Mouse (Mus musculus): ENCODE measurements around the gene Ica1.

Gene Ica1

DNA sequence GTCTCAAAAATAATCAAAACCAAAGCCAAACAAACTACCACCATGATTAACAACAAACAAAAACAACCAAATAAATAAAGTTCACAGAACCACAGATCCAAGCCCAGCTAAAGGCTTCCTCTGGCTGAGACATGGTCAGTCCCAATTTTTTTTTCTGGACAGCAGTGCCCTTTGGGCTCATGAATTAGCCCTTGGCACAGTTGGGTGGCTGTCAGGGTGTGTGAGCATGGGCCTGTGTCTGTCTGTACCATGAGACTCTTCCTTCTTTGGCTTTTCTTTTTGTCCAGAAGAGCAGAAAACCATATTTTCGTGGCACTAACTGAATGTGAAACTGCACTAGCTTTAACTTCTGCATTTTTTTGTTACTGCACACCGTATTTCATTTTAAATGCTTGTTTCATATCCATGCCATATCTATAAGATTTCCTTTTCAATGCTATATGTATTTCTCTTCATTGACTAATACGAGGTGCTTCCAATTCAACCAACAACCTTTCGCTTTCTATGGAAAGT lies 34.0 kb downstream of the Ica1 start:
- no peak for DNase-seq (ENCODE audit: low read depth, low spot score)

DNA sequence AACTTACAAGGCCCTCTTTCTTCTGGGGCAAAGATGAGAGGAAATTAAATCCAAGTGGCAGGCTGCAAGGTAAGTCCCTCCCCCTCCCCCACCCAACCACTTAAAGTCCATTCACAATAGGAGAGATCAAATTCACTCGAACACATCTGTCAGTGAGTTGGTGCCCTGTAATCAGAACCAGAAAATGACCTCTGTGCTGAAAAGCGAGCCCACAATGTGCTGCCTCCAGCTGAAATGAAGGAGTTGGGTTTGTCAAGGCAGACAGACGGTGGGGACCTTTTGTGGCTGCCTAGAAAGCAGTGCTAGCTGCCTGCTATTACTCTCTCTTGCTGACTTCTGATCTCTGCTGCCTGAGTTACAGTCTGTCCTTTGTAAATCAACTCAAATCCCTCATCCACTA lies 35.8 kb downstream of the Ica1 start:
- no peak for DNase-seq (ENCODE audit: low read depth, low spot score)

DNA sequence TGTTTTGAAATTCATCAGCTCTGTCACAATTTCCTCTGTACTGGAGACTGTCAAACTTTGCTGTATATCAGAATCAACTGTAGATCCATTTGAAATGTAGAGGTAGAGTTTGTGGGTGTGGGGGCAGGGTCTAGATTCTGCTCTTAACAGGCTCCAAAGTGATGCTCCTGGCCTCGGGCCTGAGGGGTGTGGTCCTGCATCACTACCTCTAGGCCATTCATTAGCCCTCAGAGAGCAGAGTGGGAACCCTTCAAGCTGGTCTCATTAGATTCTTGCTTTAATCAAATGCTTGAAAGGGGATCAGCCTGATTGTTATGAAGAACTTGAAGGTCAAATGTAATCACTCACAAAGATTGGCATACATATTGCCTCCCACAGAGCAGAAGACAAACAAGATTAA lies 36.6 kb downstream of the Ica1 start:
- DNase-seq (ENCODE audit: low read depth, low spot score) = no peak

DNA sequence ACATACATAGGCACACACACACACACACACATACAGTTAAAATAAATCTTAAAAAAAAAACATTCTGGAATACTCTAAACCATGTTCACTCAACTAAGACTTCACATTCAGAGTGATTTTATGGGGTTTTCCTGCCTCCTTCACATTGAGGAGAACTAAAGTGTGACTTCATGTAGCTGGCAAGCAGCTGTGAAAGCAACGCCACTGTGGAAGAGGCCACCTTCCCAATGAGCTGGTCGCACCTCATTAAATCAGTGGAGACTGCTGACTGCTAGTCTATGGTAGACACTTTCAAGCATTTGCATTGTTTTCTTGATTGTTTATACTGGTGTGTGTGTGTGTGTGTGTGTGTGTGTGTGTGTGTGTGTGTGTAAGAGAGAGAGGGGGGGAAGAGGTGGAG lies 38.2 kb downstream of the Ica1 start:
- DNase-seq (ENCODE audit: low read depth, low spot score) = no peak

DNA sequence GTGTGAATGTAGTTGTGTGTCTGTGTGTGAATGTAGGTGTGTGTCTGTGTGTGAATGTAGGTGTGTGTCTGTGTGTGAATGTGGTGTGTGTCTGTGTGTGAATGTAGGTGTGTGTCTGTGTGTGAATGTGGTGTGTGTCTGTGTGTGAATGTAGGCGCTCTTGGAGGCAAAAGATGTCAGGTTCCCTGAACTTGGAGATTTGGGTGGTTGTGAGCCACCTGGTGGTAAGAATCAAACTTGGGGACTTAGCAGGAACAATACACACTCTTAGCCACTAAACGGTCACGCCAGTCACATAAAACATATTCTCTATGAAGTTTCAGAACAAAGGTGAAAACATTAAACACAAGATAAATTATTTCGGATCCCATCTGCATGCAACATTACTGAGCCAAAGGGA lies 39.9 kb downstream of the Ica1 start:
- DNase-seq (ENCODE audit: low read depth, low spot score) = no peak

DNA sequence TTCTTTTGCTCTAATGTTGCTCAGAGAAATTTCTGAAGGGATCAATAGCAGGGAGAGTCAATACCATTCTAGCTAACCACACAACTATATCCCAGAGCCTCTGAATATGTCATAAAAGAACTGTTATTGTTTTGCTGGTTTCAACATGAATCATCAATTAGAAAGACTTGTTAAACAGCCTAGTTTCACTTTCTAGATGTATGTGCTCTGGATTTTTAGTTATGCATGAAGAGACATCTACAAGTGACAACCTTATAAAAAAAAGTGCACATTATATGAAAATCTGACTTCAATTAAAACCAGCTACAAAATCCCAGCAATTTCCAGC lies 41.8 kb downstream of the Ica1 start:
- DNase-seq (ENCODE audit: low read depth, low spot score) = no peak

DNA sequence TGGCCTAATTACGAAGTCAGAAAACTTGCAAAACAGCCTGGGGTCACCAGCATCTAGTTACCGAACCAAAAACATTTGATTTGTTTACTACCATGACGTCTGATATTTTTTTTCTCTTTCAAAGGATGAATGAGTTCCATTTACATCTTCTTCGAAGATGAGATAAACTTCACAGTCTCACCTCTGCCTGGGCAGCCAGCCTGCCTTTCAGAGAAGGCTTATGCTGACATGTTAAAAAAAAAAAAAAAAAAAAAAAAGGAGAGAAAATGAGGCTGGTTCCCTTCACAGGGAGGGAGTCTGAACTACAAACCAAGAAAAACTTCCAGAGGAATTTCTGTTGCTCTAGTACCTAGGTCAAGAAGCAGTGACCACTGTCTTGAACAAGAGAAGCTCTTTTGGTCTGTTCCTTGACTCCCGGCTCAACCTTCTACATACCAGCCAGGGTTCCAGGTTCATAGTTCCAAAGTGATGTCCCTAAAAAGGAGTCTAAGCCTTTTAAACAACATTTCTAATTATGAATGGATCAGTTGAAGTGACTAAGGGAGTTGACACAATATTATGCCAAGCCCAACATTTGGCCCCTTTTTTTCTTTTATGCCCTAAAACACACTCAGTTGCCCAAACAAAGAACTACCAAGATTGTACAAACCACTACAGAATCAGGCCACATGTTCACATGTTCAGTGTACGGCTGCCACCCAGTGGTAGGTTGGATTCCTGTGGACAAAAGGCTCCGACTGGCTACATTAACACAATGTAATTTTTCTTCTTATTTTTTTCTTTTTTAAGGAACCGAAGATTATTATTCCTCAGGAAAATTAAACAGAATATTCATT lies 42.4 kb downstream of the Ica1 start:
- DNase-seq (ENCODE audit: low read depth, low spot score) = no peak

DNA sequence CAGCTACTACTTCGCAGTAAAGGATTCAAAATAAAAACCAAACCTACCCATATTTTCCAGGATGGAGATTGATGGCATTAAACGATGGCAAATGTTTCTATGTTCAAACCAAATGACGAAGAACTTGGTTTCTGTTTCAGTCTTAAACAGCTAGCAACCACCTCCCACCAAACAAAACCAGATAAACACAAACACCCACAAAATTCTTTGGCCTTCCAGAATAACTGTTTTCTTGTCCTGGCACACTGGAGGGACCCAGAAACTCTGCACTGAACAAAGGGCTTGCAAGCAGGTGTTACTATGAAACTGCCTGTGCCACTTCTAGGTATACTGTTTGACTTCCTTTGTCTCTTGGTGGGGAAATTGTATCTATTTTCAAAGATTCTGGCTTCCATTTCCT lies 43.2 kb downstream of the Ica1 start:
- no peak for DNase-seq (ENCODE audit: low read depth, low spot score)

DNA sequence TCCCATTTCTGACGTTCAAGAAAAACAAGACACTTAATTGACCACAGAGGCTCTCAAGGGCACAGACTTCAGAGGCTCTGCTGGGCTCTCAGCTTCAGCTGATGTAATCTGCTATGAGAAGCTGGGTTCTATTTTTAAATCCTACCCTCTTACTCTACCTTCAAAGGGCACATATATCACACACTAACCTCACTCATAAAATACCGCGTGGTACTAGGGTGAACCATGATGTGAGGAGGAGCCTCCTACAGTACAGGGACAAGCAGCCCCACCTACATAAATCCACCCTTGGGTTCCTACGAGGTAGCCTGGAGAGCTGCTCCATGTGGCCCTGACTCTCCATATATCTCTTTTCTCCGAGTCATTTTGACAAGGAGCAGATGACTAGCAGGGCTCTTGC lies 45.8 kb downstream of the Ica1 start:
- no peak for DNase-seq (ENCODE audit: low read depth, low spot score)

DNA sequence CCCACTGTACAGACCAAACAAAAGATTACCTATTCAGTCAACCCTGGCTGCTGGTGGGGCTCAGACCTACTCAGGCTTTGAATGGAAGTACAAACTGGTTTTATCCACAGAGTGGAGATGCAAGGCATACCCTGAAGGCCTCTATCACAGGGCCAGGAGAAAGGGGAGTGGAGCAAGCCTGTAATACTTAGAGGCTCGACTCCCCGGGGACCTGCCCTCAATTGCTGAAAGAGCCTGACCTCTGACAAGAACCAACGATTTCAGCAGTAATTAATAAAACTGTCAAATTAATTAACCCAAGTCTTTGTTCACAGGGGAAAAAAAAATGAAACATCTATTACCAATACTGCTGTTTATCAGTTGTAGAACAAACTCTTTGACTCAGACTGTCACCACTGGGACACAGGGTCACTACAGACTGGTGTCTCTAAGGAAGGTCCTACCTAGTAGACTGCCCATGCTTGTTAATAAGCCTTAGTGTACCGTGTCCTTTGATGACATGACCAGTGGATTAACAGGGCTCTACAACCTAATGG lies 46.6 kb downstream of the Ica1 start:
- DNase-seq (ENCODE audit: low read depth, low spot score) = no peak

DNA sequence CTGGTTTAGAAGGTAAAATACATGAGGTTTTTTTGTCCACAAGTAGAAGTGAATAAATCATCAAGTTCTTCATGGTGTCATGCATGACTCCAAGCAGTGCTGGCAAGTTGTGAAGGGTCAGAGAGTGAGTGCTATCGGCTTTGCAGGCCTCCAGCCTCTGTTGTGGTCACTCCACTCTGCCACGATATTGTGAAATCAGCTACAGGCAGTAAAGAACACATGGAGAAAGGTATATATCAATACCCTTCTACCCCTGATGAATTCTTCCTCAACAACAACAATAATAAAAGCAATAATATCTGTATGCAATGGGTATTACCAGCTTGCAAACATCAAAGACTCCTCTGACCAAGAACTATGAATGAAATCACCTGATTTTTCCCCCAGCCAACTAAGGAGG lies 47.9 kb downstream of the Ica1 start:
- DNase-seq (ENCODE audit: low read depth, low spot score) = no peak

DNA sequence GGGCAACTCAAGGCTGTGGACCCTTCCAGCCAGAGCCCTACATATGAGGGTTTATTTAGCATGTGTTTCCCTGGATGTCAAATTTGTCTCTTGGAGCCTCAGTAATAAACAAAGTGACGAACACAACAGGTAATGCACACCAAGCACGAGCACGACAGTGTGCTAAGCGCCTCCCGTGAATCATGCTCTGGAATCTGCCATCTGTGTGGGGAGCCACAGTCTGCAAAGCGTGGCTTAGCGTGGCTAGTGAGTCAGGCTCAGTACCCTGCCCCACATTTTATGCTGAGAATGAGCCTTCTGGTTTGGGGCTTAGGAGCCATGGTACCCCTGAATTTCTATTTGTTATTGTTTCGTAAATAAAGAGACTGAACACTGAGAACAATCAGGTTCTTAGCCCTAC lies 50.5 kb downstream of the Ica1 start:
- no peak for DNase-seq (ENCODE audit: low read depth, low spot score)

DNA sequence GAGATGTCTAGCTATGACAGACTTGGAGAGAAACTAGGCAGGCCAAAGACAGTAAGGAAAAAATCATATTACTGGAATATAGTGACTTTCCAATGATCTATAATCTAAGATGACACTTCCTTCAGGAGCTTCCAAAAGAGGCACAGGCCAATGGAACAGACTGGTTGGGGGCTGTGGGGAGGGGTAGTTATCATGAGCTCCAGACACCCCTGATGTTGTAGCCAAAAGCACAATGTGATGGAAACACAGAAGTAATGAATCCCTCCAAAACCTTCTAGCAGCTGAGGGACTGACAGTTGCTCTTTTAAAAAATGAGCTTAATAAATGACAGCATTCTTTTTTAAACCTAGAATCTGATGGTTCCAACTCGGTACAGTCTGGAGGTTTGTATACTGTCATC lies 52.7 kb downstream of the Ica1 start:
- no peak for DNase-seq (ENCODE audit: low read depth, low spot score)

DNA sequence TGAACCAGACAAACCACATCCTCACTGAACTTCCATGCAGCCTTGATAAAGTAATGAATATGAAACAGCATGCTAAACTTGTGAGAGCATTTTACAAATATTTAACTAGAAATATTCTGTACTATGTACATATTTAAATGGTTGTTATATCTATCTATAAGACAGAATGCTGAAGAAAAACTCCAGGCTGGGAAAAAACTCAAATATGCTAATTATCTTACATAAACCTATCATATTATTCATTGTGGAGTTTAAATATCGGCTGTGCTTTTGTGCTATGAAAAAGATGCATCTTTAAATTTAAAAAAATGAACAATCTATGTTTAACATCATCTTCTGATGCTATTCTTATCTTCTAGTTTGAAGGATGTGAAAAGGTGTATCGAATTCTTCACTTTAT lies 58.6 kb downstream of the Ica1 start:
- DNase-seq (ENCODE audit: low read depth, low spot score) = no peak

DNA sequence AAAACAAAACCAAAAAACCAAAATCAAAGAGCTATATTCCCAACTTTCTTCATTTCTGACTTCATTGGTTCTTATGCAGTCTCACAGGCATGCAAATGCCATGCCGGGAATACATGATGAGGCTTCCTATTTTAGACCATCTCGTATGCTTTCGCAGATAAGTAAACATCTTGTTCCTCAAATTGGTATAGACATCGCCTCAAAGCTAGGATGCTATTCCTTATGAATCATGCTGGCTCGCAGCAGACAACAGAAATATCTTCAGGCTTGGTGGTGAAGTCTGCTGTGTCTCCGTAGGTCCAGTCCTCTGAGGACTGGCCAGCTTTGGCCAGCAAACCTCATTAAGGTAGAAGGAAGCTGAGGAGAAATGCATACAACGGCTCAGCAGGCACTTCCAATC lies 60.3 kb downstream of the Ica1 start:
- DNase-seq (ENCODE audit: low read depth, low spot score) = no peak

DNA sequence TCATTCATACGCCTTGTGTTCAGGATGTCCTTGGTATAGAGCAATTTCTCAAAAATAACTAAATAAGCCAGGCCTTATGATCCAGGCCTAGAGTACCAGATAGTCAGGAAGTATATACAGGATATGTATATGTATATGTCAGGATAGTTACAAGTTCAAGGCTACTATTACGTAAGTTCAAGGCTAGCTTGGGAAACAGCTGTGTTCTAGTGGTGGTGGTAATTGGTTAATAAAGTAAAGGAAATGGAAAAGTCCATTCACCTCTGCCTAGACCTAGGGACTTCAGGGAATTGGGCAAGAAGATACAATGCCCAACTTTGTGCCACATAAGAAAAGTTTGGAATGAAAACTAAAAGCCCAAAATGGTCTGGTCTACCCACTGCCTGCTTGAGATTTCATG lies 61.7 kb downstream of the Ica1 start:
- no peak for DNase-seq (ENCODE audit: low read depth, low spot score)

DNA sequence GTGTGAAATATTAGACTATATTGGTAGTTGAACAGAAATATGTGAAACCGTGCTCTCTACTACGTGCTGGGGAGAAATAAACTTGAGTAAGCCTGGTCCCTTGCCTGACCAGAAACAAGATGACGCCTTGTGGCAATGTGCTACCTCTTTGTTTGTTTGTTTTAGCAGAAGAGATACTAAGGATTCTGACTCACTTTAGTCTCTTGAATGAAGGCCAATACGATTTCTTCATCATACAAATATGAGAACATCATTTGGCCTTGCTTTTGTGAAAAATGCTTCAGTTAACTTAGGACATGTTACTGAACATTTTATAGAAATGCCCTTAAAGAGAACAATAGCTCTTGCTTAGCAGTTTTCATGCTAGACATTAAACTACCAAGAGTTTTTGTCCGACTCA lies 67.0 kb downstream of the Ica1 start:
- no peak for DNase-seq (ENCODE audit: low read depth, low spot score)

DNA sequence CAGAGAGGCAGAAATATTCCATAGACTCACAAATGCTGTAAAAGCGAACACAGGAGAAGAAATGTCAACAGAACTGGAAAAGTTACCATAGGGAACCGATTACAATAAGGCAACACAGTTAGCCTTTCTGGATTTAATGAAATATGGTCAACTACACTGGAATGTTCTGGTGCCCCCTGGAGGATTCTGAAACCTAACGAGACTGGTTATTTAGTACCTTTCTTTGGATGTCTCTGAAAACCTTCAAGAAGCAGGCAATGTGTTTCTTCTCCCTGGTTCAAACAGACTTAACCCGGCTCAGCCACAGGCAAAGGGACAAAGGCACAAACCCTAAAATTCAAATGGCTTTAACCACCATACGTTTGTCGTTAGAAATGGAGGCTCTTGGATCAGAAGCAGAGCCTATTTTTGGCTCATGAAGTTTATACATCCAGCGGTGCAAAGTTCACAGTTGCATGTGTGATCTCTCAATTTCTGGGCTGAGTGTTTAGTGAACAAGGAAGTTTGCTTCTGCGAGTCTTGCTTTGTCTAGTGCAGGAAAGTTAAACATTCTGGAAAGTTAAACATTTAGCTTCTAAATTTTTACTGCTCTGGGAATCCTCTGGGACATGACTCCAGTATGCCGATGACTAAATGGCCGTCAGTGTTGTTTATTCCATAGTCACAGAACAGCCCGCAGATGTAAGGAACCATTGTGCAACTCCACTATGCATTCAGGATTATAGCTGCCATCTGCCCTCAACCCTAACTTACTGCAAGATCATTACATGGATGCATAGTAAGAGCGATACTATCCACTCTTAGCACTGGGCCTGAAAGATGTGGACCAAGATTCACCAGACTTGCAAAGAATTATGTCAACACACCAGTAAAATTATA lies 83.4 kb downstream of the Ica1 start:
- no peak for DNase-seq (ENCODE audit: low read depth, low spot score)

DNA sequence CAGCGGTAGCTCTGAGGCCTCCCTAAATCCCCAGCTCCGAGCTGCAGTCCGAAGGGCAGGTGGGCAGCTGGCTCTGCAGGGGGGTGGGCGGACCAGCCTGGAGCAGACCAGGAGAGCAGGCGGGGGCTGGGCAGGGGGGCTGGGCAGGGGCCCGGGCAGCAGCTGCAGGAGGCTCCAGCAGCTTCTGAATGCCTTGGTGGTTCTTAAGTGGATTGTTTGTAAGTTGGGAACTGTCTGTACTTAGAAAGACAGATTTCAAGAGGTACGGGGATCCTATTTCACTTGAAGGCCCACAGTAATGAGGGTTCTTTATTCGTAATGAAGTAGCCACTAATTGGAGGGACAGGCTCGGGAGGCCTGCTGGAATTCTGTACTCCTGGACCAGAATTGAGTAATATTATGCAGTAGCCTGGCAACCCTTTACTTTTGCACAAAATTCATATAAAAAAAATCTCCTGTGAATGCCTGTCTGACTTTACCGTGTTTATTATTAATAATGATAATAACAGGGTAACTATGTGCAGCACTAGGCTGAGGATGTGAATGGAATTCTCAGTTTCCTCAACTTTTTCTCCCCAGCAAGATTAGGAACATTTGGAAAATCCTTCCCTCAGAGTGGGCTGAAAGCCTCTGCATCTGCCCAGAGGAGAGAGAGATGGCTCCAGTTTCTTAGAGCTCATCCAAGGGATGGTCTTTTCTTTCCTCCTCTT lies 84.2 kb downstream of the Ica1 start:
- DNase-seq (ENCODE audit: low read depth, low spot score) = no peak

DNA sequence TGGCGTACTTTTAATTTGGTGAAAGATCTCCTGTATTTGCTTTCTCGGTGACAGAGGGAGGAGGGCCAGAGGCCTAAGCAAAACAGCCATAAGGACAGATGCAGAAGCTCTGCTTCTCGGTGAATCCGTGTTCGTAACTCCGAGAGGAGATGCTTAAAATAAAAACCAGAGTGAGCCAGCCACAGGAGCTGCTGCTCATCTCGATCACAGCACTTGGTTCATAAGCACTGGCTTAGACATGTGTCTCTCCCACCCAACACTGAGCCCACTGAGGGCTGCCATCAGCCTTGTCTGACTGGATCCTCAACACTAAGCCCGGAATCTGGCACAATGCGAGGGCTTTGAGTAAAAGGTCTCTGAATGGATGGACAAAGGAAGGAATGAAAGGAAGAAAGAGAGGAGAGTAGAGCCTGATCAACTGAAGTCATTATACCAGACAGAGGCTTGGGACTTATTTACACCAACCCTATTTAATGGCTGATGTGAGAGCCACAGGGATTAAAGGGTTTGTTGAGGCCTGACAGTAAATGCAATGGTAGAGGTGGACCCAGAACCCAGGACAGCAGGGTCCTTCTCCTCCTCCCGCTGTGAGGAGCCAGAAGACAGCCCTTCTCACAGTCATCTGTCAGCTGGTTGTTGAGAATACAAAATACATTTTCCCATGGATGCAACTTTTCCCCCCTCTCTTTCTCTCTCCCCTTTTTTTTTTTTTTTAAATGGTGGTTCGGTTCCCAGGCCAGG lies 85.0 kb downstream of the Ica1 start:
- DNase-seq (ENCODE audit: low read depth, low spot score) = no peak

DNA sequence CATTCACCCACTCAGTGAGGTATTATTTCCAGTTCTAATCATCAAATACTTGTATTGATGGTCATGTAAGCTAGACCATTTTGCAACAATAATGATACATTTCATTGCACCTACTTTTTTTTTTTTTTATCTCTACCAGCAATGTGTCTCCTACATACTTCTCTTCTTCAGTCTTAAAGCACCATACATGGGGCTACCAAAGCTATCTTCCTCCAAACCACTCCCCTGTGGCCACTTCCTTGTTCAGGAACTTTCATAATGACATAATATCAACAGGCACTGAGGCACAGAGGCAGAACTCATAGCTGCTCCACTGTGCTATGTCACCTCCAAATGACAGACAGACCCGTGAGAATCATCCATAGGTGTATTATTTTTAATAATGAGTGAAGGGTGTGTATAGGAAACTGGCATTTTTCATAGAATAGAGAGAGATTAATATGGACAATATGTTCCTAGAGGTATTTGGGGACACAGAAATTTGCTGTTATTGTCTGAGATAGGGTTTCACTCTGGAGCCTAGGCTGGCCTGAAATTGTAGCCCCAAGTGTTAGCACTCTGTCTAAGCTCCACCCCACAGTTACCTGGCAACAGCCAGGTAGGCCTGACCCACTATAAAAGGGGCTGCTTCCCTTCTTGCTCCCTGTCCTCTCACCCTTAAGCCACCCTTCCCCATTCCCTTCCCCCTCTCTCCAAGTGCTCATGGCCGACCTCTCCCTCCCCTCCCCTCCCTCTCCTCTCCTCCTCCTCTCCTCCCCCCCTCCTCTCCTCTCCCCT lies 86.9 kb downstream of the Ica1 start:
- DNase-seq (ENCODE audit: low read depth, low spot score) = no peak

All from WW6 (cell line).